Mouse (Mus musculus) spleen, adult 2 months (tissue): ENCODE measurements around the gene Gdpd5. TPM values are rescaled to one million over a fixed set of nuclear protein-coding genes. Genes with fewer than 3 reads are reported as not detected.

Experiments used
- DNase-seq, 2 experiments: peaks; one replicate each; pipeline versions ENCODE4 v3.0.0 to v3.0.0-alpha.2; 2012 to 2021; ENCODE audit warnings: low spot score in 2 of 2, low read depth in 1 of 2
- H3K27ac ChIP-seq: fragments of 200-500 bp; 2 replicates; pipeline ENCODE4 v1.5.1; 2012; ENCODE audit warnings: low read length, inconsistent platforms; ENCODE audit not compliant: insufficient read depth
- H3K27me3 ChIP-seq: fragments of 200-500 bp; 2 replicates; pipeline ENCODE4 v1.6.1; 2012; ENCODE audit warnings: mild to moderate bottlenecking, moderate library complexity, low read length, inconsistent platforms; ENCODE audit not compliant: control insufficient read depth, insufficient read depth
- H3K36me3 ChIP-seq: fragments of 200-500 bp; 2 replicates; pipeline ENCODE4 v1.6.1; 2012; ENCODE audit warnings: mild to moderate bottlenecking, low read length, inconsistent platforms; ENCODE audit not compliant: control insufficient read depth, insufficient read depth
- H3K4me1 ChIP-seq: fragments of 200-500 bp; 2 replicates; pipeline ENCODE4 v1.6.1; 2011; ENCODE audit warnings: inconsistent platforms; ENCODE audit not compliant: control insufficient read depth, insufficient read depth, insufficient read length
- H3K4me3 ChIP-seq: fragments of 200-500 bp; 2 replicates; pipeline ENCODE4 v1.5.1; 2011; ENCODE audit warnings: mild to moderate bottlenecking, inconsistent platforms; ENCODE audit not compliant: insufficient read depth, insufficient read length; ENCODE audit errors: extremely low read depth
- CTCF ChIP-seq: fragments of 200-500 bp; IDR thresholded peaks from 2 replicates; pipeline ENCODE4 v1.5.1; 2011; ENCODE audit warnings: mild to moderate bottlenecking, inconsistent platforms; ENCODE audit not compliant: insufficient read depth, insufficient read length, insufficient replicate concordance; ENCODE audit errors: extremely low read depth
- POLR2A ChIP-seq: fragments of 200-500 bp; IDR thresholded peaks from 2 replicates; pipeline ENCODE4 v1.6.1; 2011; ENCODE audit warnings: low read depth, low read length, inconsistent platforms
- WGBS: fragments of 180-500 bp; shearing (Covaris S2); methylation state at CpG from one replicate; pipeline ENCODE4 v1.1.7; 2018; 5-methylcytosine and 5-hydroxymethylcytosine counted together
- polyA plus RNA-seq: library from polyadenylated mRNA; depleted of rRNA; stranded (reverse); fragments of >200 nt; gene quantifications from 2 replicates; pipeline ENCODE4 v1.2.3, GENCODE M21; 2012

Gdpd5 gene
- polyA plus RNA-seq, 1 experiment, result 12.0 TPM

DNA sequence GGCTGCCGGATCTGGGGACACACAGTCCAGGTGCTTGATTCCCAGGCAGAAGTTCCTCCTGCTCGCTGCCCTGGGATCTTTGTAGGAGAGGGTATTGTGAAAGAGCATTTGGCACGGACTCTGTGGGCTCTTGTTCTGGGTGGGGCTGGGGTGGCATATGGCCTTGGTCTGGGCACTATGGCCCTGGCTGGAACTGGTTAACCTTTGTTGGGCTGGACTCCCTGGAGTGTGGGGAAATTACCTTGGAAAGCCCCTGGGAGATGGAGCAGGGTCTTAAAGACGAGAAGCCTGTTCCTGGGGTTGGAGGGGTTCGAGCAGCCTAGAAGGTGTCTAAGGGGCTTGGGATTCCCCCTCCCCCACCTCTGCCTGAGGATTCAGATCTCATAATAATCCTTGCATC is 2.0 kb downstream of the Gdpd5 start:
- Histone ChIP-seq H3K4me1 (no peaks in the 10 kb centered on the region), H3K27ac (no peak overlapping the region), H3K27me3 (0 out of 2 replicates have a peak, but pooled peaks cover 6% of the 10 kb centered on the region), H3K36me3 (no peaks in the 10 kb centered on the region; the same call in 1 of the 2 replicates), H3K4me3 (no peak overlapping the region)
- no peak for DNase-seq
- TF ChIP-seq CTCF (no peak), POLR2A (no peak)
- 73% methylated on average over 5 of the region's 5 CpGs for WGBS

DNA sequence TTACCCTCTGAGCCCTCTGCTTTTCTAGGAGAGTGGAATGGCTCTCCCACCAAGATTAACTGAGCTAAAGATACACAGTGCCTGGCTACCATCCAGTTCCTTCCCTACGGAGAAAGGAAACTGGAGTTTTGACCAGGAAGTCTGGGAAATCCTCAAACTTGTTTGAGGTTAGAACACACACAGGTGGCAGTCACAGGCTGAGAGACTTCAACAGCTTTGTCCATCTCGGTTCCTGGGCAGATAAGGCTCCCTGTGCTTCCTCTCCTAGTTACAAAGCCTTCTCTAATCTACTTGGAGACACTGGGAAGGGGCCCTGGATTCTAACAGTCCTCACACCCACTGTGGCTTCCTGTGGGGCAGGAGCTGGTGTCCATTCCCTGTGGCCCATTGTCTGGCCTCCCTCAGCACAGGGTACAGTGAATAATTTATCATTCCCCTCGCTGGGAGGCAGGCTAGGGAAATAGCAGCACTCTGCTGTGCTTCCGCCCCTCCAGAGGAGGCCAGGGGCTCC is 2.9 kb downstream of the Gdpd5 start:
- Histone ChIP-seq H3K4me3 (no peak overlapping the region), H3K27me3 (0 out of 2 replicates have a peak, but pooled peaks cover 6% of the 10 kb centered on the region), H3K4me1 (no peaks in the 10 kb centered on the region), H3K27ac (no peak overlapping the region), H3K36me3 (no peaks in the 10 kb centered on the region; the same call in 1 of the 2 replicates)
- 65% methylated on average over 4 of the region's 4 CpGs for WGBS
- no peak for DNase-seq
- no peak for TF ChIP-seq POLR2A
- TF ChIP-seq CTCF, result no peak

DNA sequence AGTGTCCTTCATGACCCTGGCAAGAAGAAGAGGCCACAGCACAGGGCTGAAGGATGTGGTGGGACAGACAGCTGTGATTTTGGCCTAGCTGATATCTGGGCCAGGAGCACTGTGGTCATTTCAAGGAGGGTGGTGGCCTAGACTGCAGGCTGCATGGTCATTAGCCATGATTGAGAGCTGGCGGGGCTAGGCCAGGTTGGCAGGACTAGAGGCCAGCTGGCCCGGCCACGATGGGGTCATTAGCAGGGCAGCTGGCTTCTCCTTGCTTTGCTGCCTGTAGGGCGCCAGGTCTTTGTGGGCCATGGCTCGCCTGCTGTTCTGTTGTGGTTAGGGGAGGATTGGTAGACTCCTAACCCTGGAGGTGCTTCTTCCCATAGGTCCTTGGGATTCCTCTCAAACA is 4.8 kb downstream of the Gdpd5 start:
- TF ChIP-seq POLR2A (no peak), CTCF (no peak)
- Histone ChIP-seq H3K27me3 (0 out of 2 replicates have a peak, but pooled peaks cover 6% of the 10 kb centered on the region), H3K4me1 (no peaks in the 10 kb centered on the region), H3K4me3 (no peak overlapping the region), H3K27ac (no peak overlapping the region), H3K36me3 (no peaks in the 10 kb centered on the region; the same call in 1 of the 2 replicates)
- no peak for DNase-seq
- WGBS, result 84% methylated on average over 5 of the region's 5 CpGs

DNA sequence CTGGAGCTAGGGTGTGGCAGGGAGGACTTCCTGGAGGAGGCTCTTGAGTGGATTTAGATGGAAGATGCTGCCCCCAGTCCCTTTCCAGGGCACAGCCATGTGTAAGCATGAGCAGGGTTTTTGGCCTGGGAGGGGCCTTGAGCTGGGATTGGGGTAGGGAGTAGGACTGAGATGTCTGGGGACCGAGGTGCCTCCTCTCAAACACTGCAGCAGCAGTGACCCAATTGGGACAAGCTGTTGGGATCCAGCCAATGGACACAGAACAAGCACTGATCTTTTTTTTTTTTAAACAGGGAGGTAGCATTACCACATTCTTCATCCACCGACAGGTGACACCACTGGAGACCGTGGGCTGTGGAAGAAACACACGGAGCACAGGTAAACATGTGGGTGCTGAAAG is 5.6 kb downstream of the Gdpd5 start:
- WGBS, result 87% methylated on average over 4 of the region's 4 CpGs
- DNase-seq, result no peak

DNA sequence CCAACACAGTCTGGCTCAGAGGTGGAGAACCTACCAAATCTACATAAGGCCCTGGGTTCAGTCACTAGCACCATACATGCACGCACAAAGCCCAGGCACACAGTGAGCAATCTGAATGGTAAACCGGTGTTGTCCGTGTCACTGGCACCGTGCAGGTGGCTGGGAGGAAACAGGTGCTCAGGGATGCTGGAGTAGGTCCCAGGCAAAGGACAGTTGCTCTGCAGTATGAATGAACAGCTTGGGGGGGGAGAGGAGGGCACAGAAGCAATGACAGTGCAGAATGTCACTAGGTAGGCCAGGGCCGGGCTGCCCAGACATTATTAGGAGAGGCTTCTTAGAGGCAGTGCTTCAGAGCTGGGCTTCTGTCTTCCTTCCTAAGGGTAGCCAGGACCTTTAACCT is 6.1 kb downstream of the Gdpd5 start:
- Histone ChIP-seq H3K4me3 (no peak overlapping the region), H3K27ac (no peak overlapping the region), H3K27me3 (no peaks in the 10 kb centered on the region), H3K36me3 (no peaks in the 10 kb centered on the region; the same call in 1 of the 2 replicates), H3K4me1 (no peaks in the 10 kb centered on the region)
- no peak for DNase-seq
- TF ChIP-seq CTCF (no peak), POLR2A (no peak)
- 74% methylated on average over 5 of the region's 5 CpGs for WGBS

More for the DNA sequence above, 5.6 kb downstream of the Gdpd5 start:
- H3K4me3 ChIP-seq, result no peak overlapping the region
- H3K27ac ChIP-seq, result no peak overlapping the region
- no peaks in the 10 kb centered on the region; the same call in 1 of the 2 replicates for H3K36me3 ChIP-seq
- H3K4me1 ChIP-seq, result no peaks in the 10 kb centered on the region
- TF ChIP-seq POLR2A (no peak), CTCF (no peak)
- H3K27me3 ChIP-seq, result 0 out of 2 replicates have a peak, but pooled peaks cover 3% of the 10 kb centered on the region

DNA sequence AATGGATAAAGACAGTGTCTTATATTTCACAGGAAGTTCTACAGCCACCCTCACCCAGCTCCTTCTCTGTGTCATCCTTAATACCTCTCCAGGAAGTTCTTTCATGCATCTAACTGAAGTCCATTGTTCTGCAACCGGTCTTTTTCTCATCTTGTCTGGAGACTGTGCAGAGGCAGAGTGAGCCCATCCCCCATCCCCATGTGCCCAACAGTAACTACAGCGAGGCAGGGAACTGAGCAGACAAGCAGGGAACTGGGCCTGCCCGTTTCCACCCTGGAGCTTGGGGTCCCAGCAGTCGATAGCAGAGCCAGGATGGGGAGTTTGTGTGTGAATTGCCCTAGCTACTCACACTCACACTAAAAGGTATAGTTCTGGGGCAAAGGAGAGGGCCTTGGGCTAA is 9.3 kb downstream of the Gdpd5 start:
- Histone ChIP-seq H3K27ac (no peak overlapping the region), H3K4me1 (no peaks in the 10 kb centered on the region), H3K4me3 (no peak overlapping the region), H3K27me3 (no peaks in the 10 kb centered on the region), H3K36me3 (no peaks in the 10 kb centered on the region; the same call in 1 of the 2 replicates)
- no peak for DNase-seq
- WGBS, result 84% methylated on average over 4 of the region's 4 CpGs
- TF ChIP-seq CTCF (no peak), POLR2A (no peak)

DNA sequence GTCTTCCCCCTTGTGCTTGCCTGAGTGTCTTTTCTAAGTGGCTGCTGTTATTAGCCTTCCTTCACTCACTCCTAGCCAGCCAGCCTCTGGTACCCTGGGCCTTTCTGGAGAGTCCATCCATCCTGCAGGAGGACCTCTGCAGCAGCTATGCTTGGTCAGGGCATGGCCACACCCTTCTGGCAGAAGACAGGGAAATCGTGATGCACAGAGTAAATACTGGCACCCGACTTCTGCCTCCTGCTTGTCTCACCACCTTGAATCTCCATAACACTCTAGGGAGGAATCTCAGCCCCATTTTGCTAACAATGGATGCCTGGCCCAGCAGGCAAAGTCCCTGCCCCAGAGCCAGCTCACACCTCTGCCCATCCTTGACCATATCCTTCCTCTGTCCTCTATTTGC is 11.5 kb downstream of the Gdpd5 start:
- Histone ChIP-seq H3K36me3 (no peaks in the 10 kb centered on the region; the same call in 1 of the 2 replicates), H3K4me3 (no peak overlapping the region), H3K27ac (no peak overlapping the region), H3K4me1 (no peaks in the 10 kb centered on the region), H3K27me3 (no peaks in the 10 kb centered on the region)
- TF ChIP-seq CTCF (no peak), POLR2A (no peak)
- no peak for DNase-seq
- 74% methylated on average over 2 of the region's 2 CpGs for WGBS
